Mouse (Mus musculus) gastrocnemius, postnatal 25 days (tissue): ENCODE measurements around the gene Prm2. TPM values are rescaled to one million over a fixed set of nuclear protein-coding genes. Genes with fewer than 3 reads are reported as not detected.

Source experiments
- DNase-seq: peaks from one replicate; pipeline ENCODE4 v3.0.0; 2022
- long read RNA-seq, 2 experiments: library from polyadenylated mRNA; stranded (forward); transcript quantifications; one replicate each; pipeline ENCODE4 v2.0.0; 2021
- total RNA-seq, 2 experiments: library from RNA; stranded (reverse); gene quantifications; 1 replicate in 1 of 2; 2 replicates in 1 of 2; pipeline ENCODE4 v1.2.3; 2021

Prm2 gene
- not detected for total RNA-seq
- long read RNA-seq, experiment 1: 0 reads
- long read RNA-seq, experiment 2: 0 reads

- no peak for DNase-seq
Measured at GRCm38 (mm10) chr16:10796034-10796433, at the start of gene Prm2. Gene Prm2 (minus strand): TSS chr16:10796134.

- no peak for DNase-seq
Measured at GRCm38 (mm10) chr16:10844319-10844670, 48.4 kb upstream of the Prm2 start.

- DNase-seq: no peak
Measured at GRCm38 (mm10) chr16:10843486-10844318, 47.8 kb upstream of the Prm2 start.

GRCm38 (mm10) chr16:10842282-10842855, 46.4 kb upstream of the Prm2 start:
- DNase-seq: peak; percentile 55

- DNase-seq: no peak
Measured at GRCm38 (mm10) chr16:10840018-10840417, 44.1 kb upstream of the Prm2 start.

- no peak for DNase-seq
Measured at GRCm38 (mm10) chr16:10838487-10839245, 42.7 kb upstream of the Prm2 start.

GRCm38 (mm10) chr16:10837903-10838302, 42.0 kb upstream of the Prm2 start:
- DNase-seq: no peak

GRCm38 (mm10) chr16:10837250-10837649, 41.3 kb upstream of the Prm2 start:
- no peak for DNase-seq

GRCm38 (mm10) chr16:10836388-10836787, 40.5 kb upstream of the Prm2 start:
- no peak for DNase-seq

- DNase-seq: peak; percentile 87
Measured at GRCm38 (mm10) chr16:10834911-10835587, 39.1 kb upstream of the Prm2 start, which contains the start of gene Rmi2. Gene Rmi2 (plus strand): TSS chr16:10835059.

- DNase-seq: no peak
Measured at GRCm38 (mm10) chr16:10834542-10834910, 38.6 kb upstream of the Prm2 start.

- DNase-seq: no peak
Measured at GRCm38 (mm10) chr16:10828461-10828805, 32.5 kb upstream of the Prm2 start.

- DNase-seq: no peak
Measured at GRCm38 (mm10) chr16:10827766-10828460, 32.0 kb upstream of the Prm2 start.

GRCm38 (mm10) chr16:10827269-10827668, 31.3 kb upstream of the Prm2 start:
- no peak for DNase-seq

- DNase-seq: no peak
Measured at GRCm38 (mm10) chr16:10825840-10826239, 29.9 kb upstream of the Prm2 start.

GRCm38 (mm10) chr16:10824536-10824935, 28.6 kb upstream of the Prm2 start:
- no peak for DNase-seq

- no peak for DNase-seq
Measured at GRCm38 (mm10) chr16:10821387-10821786, 25.5 kb upstream of the Prm2 start.

GRCm38 (mm10) chr16:10819966-10820365, 24.0 kb upstream of the Prm2 start:
- peak; percentile 38 for DNase-seq

GRCm38 (mm10) chr16:10818579-10819135, 22.7 kb upstream of the Prm2 start:
- DNase-seq: no peak

GRCm38 (mm10) chr16:10814864-10815263, 18.9 kb upstream of the Prm2 start:
- no peak for DNase-seq

- no peak for DNase-seq
Measured at GRCm38 (mm10) chr16:10813726-10814125, 17.8 kb upstream of the Prm2 start.
